Mouse (Mus musculus) lung, adult 2 months (tissue): ENCODE results near the gene Cdh23.

Experiments
- CTCF ChIP-seq: fragments of 200-500 bp; IDR thresholded peaks from 2 replicates; pipeline ENCODE4 v1.5.1; 2011; ENCODE audit warnings: mild to moderate bottlenecking, low read length, control low read depth; ENCODE audit not compliant: insufficient read depth
- POLR2A ChIP-seq: fragments of 200-500 bp; IDR thresholded peaks from 2 replicates; pipeline ENCODE4 v1.6.1; 2011; ENCODE audit warnings: low read depth, mild to moderate bottlenecking, control low read depth, low read length, borderline replicate concordance; ENCODE audit errors: extremely low read depth

- TF ChIP-seq POLR2A: no peak
- TF ChIP-seq CTCF: no peak
Observed at GRCm38 (mm10) chr10:60481381-60481780, 214.9 kb downstream of the Cdh23 start.
